Mouse (Mus musculus) lung, adult 2 months (tissue): ENCODE data around the gene Kcne2.

ENCODE experiments used
- CTCF ChIP-seq: fragments of 200-500 bp; IDR thresholded peaks from 2 replicates; pipeline ENCODE4 v1.5.1; 2011; ENCODE audit warnings: mild to moderate bottlenecking, low read length, control low read depth; ENCODE audit not compliant: insufficient read depth
- POLR2A ChIP-seq: fragments of 200-500 bp; IDR thresholded peaks from 2 replicates; pipeline ENCODE4 v1.6.1; 2011; ENCODE audit warnings: low read depth, mild to moderate bottlenecking, control low read depth, low read length, borderline replicate concordance; ENCODE audit errors: extremely low read depth

DNA sequence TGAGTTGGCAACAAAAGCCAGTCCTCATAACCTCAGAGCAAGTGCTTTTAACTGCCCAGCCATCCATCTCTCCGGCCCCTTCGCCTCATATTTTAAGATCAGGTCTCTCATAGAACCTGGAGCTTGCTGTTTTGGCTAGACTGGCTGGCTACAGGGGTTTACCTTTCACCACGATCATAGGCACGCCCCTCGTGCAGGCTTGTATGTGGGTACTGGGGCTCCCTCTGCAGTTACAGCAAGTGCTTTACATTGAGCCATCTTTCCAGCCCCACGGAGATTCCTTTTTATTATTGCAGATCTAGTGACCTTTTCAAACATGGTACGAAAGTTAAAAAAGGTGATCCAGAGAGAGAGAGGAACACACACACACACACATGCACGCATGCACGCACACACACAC is 42.4 kb downstream of the Kcne2 start:
- TF ChIP-seq CTCF (no peak), POLR2A (no peak)
